Mouse (Mus musculus): ENCODE measurements at regions not wholly inside any gene's neighbourhood (a gene's known extent, or its start where the extent isn't known, plus 50 kb on each side); places are given as distances from the start of the nearest gene placed in this dataset.

DNA sequence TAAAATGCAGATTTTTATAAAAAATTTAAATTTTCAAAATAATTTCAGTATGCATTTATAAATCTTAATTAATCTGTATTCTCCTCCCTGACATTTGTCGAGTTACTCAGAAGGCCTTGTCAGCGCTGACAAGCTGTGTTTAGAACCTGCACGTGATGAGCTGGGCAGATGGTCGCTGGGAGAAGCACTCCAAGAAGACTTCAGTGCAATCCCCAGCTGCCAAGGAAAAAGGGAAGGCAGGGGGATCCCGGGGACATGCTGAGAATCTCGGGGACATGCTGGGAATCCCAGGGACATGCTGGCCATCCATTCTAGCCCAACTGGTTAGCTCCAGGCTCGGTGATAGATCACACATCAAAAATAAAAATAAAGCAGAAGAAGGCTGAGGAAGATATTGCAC is 172.9 kb downstream of the Hlx start:
- no peaks in the 10 kb centered on the region for H3K36me3 ChIP-seq (ENCODE audit: control insufficient read depth, insufficient read depth)
- H3K9ac ChIP-seq (ENCODE audit: low read length): no peak overlapping the region
- H3K27me3 ChIP-seq (ENCODE audit: control insufficient read depth, insufficient read depth, low read length): no peaks in the 10 kb centered on the region
- H3K4me2 ChIP-seq (ENCODE audit: low read depth, low read length): no peak overlapping the region
- 60% methylated on average over 7 of the region's 7 CpGs for WGBS
- no peak for ATAC-seq (replicated peaks; ENCODE audit: extremely low read depth, insufficient read depth, low FRiP score)
- H3K4me1 ChIP-seq (ENCODE audit: control insufficient read depth, insufficient read depth, low read length): no peaks in the 10 kb centered on the region
- H3K27ac ChIP-seq (ENCODE audit: low read length): no peak overlapping the region
- no peaks in the 10 kb centered on the region for H3K9me3 ChIP-seq (replicated peaks; ENCODE audit: control insufficient read depth, low read length)
- no peak overlapping the region for H3K4me3 ChIP-seq (ENCODE audit: low read length)

DNA sequence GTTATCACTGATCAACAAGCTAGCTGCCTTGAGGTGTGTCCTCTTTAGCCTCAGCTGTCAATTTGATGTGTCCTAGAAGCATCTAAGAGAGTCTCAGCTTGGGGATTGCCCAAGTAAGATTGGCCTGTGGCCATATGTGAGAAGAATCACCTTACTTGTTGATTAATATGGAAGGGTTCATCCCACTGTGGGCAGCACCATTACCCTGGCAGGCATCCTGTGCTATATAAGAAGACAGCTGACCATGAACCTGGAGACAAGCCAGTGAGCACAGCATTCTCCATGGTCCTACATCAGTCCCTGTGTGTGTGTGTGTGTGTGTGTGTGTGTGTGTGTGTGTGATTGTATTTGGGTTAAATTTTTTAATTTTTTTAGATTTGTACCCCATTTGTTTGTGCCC is 178.6 kb downstream of the Hlx start:
- no peaks in the 10 kb centered on the region for H3K9me3 ChIP-seq (replicated peaks; ENCODE audit: control insufficient read depth, low read length)
- no peak overlapping the region for H3K4me2 ChIP-seq (ENCODE audit: low read depth, low read length)
- H3K4me1 ChIP-seq (ENCODE audit: control insufficient read depth, insufficient read depth, low read length): no peaks in the 10 kb centered on the region
- no peak for ATAC-seq (replicated peaks; ENCODE audit: extremely low read depth, insufficient read depth, low FRiP score)
- no peaks in the 10 kb centered on the region for H3K36me3 ChIP-seq (ENCODE audit: control insufficient read depth, insufficient read depth)
- H3K4me3 ChIP-seq (ENCODE audit: low read length): no peak overlapping the region
- H3K9ac ChIP-seq (ENCODE audit: low read length): no peak overlapping the region
- no peak overlapping the region for H3K27ac ChIP-seq (ENCODE audit: low read length)
- no peaks in the 10 kb centered on the region for H3K27me3 ChIP-seq (ENCODE audit: control insufficient read depth, insufficient read depth, low read length)

DNA sequence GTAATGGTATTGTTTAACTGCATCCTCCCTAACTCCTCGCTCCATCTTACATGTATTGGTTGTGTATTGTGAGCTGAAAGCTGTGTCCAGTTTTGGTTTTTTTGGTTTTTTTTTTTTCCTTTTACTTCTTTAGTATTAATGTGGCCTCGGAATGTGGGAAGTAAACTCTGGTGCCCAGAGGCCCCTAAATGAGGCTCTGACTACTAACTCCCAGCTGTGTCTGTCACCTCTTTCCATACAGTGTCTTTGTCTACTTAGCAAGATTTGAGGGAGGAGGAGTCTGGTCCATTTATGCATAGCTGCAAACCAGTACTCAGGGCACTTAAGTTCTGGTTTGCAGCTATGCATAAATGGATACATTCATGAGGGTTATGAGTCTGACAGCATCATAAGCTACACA is 181.9 kb downstream of the Hlx start:
- H3K27ac ChIP-seq (ENCODE audit: low read length): no peak overlapping the region
- ATAC-seq (replicated peaks; ENCODE audit: extremely low read depth, insufficient read depth, low FRiP score): no peak
- no peaks in the 10 kb centered on the region for H3K27me3 ChIP-seq (ENCODE audit: control insufficient read depth, insufficient read depth, low read length)
- no peaks in the 10 kb centered on the region for H3K36me3 ChIP-seq (ENCODE audit: control insufficient read depth, insufficient read depth)
- H3K4me3 ChIP-seq (ENCODE audit: low read length): no peak overlapping the region
- 89% methylated on average over 2 of the region's 2 CpGs for WGBS
- H3K4me2 ChIP-seq (ENCODE audit: low read depth, low read length): no peak overlapping the region
- H3K9me3 ChIP-seq (replicated peaks; ENCODE audit: control insufficient read depth, low read length): no peaks in the 10 kb centered on the region
- H3K4me1 ChIP-seq (ENCODE audit: control insufficient read depth, insufficient read depth, low read length): no peaks in the 10 kb centered on the region
- H3K9ac ChIP-seq (ENCODE audit: low read length): no peak overlapping the region

DNA sequence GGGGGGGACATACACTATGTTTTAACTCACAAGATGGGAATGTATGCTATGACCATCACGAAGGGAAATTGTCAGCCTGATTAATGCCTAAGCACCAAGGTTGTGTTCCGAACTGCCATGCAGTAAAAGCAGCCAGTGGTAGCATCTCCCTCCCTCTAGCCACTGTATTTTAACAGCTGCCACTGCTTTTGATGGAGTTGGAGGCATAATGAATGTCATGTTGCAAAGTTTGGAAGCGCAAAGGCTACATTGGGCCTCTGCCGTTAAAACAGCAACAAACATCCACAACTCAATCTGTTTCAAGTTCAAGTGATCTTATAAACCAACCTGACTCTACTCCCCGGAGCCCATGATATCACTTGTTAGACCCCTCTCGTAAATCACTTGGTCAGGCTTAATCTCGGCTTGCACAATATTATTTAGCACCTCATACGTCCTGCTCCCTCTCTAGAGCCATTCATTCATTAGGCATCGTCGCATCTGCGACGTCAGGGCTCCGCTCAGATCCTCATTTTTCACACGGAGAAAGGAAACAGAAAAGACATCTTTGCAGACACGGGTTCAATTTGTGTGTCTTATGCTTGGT is 184.7 kb downstream of the Hlx start:
- Histone ChIP-seq H3K27ac (ENCODE audit: low read length) (no peak overlapping the region), H3K9ac (ENCODE audit: low read length) (no peak overlapping the region), H3K4me3 (ENCODE audit: low read length) (no peak overlapping the region), H3K27me3 (ENCODE audit: control insufficient read depth, insufficient read depth, low read length) (no peaks in the 10 kb centered on the region), H3K4me1 (ENCODE audit: control insufficient read depth, insufficient read depth, low read length) (no peaks in the 10 kb centered on the region), H3K36me3 (ENCODE audit: control insufficient read depth, insufficient read depth) (no peaks in the 10 kb centered on the region), H3K4me2 (ENCODE audit: low read depth, low read length) (no peak overlapping the region), H3K9me3 (replicated peaks; ENCODE audit: control insufficient read depth, low read length) (no peaks in the 10 kb centered on the region)
- WGBS: 69% methylated on average over 15 of the region's 15 CpGs
- no peak for ATAC-seq (replicated peaks; ENCODE audit: extremely low read depth, insufficient read depth, low FRiP score)

DNA sequence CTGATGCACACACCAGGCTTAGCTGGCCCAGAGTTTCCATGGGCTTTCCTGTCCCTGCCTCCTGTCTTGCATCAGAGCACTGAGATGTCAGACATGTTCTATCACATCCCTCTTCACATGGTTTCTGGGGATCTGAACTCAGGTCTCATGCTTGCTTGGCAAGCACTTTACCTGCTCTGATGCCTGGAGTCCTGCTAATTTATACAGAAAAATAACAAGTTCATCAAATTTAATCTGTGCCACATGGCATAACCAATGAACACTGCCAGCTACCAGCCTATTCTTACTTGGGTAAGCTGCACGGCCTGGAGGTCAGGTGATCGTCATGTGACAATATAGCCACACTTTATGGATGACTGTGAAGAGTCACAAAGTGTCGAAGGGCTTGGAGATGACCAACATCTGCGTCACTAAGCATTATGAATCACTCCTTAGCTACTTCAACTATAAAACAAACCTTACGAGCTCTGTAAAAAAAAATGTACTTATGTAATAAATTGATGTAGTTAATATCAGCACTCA is 186.2 kb downstream of the Hlx start:
- Histone ChIP-seq H3K27ac (ENCODE audit: low read length) (no peak overlapping the region), H3K4me1 (ENCODE audit: control insufficient read depth, insufficient read depth, low read length) (no peaks in the 10 kb centered on the region), H3K4me3 (ENCODE audit: low read length) (no peak overlapping the region), H3K27me3 (ENCODE audit: control insufficient read depth, insufficient read depth, low read length) (no peaks in the 10 kb centered on the region), H3K9me3 (replicated peaks; ENCODE audit: control insufficient read depth, low read length) (no peaks in the 10 kb centered on the region), H3K4me2 (ENCODE audit: low read depth, low read length) (no peak overlapping the region), H3K36me3 (ENCODE audit: control insufficient read depth, insufficient read depth) (no peaks in the 10 kb centered on the region), H3K9ac (ENCODE audit: low read length) (no peak overlapping the region)
- 86% methylated on average over 5 of the region's 5 CpGs for WGBS
- no peak for ATAC-seq (replicated peaks; ENCODE audit: extremely low read depth, insufficient read depth, low FRiP score)

DNA sequence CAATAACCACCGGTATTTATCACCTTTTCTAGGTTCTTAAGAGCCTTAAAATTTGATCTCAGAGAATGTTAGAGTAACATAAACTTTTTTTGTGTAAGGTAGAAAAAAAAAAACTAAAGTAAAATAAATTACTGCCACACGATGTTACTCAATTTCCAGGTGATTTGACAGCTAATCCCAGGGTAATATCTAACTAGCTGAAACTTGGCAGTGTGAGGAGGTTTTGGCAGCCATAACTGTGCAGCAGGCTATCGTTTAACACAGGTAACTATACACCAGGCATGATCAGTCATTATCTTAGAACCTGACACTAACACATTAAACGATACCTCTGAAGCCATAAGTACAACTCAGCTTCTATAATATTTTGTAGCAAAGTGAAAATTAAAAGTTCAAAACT is 187.3 kb downstream of the Hlx start:
- H3K27me3 ChIP-seq (ENCODE audit: control insufficient read depth, insufficient read depth, low read length): no peaks in the 10 kb centered on the region
- H3K27ac ChIP-seq (ENCODE audit: low read length): no peak overlapping the region
- no peak overlapping the region for H3K4me3 ChIP-seq (ENCODE audit: low read length)
- no peaks in the 10 kb centered on the region for H3K9me3 ChIP-seq (replicated peaks; ENCODE audit: control insufficient read depth, low read length)
- no peaks in the 10 kb centered on the region for H3K4me1 ChIP-seq (ENCODE audit: control insufficient read depth, insufficient read depth, low read length)
- WGBS: 77% methylated on average over 4 of the region's 4 CpGs
- no peaks in the 10 kb centered on the region for H3K36me3 ChIP-seq (ENCODE audit: control insufficient read depth, insufficient read depth)
- H3K4me2 ChIP-seq (ENCODE audit: low read depth, low read length): no peak overlapping the region
- no peak overlapping the region for H3K9ac ChIP-seq (ENCODE audit: low read length)
- no peak for ATAC-seq (replicated peaks; ENCODE audit: extremely low read depth, insufficient read depth, low FRiP score)

DNA sequence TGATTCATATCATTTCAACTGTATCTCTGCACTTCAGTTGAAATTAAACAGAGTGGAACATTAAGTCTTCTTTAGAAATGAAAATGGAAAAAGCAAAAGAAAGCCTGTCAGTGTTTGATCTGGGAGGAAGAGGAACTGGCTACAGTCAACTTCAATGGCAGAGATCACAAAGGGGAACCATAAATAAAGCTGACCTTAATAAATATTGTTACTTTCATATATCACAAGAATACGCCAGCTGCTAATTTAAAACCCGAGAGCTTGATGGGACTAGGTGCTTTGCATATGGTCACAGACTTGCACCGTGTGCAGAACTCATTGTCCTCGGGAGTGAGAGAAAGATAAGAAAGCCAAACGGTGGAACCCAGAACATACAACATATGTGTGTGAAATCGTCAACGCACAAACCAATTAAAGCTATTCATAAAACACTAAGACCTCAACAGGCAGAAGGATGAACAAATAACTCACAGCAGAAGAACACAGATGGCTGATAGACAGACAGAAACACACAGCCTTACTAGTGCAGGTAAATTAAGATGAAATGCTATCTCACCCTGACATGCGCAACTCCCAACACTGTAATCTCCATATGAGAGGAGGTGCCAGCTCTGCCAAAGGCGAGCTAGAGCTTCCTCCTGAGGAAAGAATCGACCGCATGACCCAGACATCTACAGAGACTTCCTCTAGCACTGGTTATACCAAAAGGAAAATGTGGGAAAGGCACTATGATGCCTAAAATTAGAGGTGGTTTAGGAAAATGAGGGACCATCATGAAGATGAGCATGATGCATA is 189.9 kb downstream of the Hlx start:
- no peak overlapping the region for H3K9ac ChIP-seq (ENCODE audit: low read length)
- 74% methylated on average over 11 of the region's 11 CpGs for WGBS

DNA sequence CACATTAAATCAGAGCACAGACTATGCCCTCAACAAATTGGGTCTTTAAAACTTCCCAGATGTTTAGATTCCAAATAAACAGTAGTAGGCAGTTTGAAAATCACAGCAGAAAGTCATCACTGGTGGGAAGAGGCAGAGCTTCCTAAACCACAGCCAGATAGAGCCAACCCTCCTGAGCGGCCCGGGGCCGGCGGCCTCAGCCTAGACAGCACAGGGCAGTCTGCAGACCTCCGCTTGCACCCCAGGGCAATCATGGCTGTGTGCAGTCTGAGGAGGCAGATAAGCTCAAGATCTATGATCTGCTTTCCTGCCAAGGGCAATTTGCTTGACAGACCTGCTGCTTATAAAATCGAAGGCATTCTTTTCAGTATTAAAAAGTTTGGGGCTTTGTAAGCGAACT is 192.6 kb downstream of the Hlx start:
- ATAC-seq (replicated peaks; ENCODE audit: extremely low read depth, insufficient read depth, low FRiP score): no peak
- no peaks in the 10 kb centered on the region for H3K9me3 ChIP-seq (replicated peaks; ENCODE audit: control insufficient read depth, low read length)
- 41% methylated on average over 7 of the region's 7 CpGs for WGBS
- H3K27ac ChIP-seq (ENCODE audit: low read length): no peak overlapping the region
- no peak overlapping the region for H3K4me3 ChIP-seq (ENCODE audit: low read length)
- H3K4me1 ChIP-seq (ENCODE audit: control insufficient read depth, insufficient read depth, low read length): no peaks in the 10 kb centered on the region
- H3K4me2 ChIP-seq (ENCODE audit: low read depth, low read length): no peak overlapping the region
- no peaks in the 10 kb centered on the region for H3K36me3 ChIP-seq (ENCODE audit: control insufficient read depth, insufficient read depth)
- H3K27me3 ChIP-seq (ENCODE audit: control insufficient read depth, insufficient read depth, low read length): no peaks in the 10 kb centered on the region
- no peak overlapping the region for H3K9ac ChIP-seq (ENCODE audit: low read length)

More for the DNA sequence above, 189.9 kb downstream of the Hlx start:
- no peak for ATAC-seq (replicated peaks; ENCODE audit: extremely low read depth, insufficient read depth, low FRiP score)
- Histone ChIP-seq H3K4me2 (ENCODE audit: low read depth, low read length) (no peak overlapping the region), H3K36me3 (ENCODE audit: control insufficient read depth, insufficient read depth) (no peaks in the 10 kb centered on the region), H3K4me1 (ENCODE audit: control insufficient read depth, insufficient read depth, low read length) (no peaks in the 10 kb centered on the region), H3K4me3 (ENCODE audit: low read length) (no peak overlapping the region), H3K27me3 (ENCODE audit: control insufficient read depth, insufficient read depth, low read length) (no peaks in the 10 kb centered on the region), H3K9me3 (replicated peaks; ENCODE audit: control insufficient read depth, low read length) (no peaks in the 10 kb centered on the region), H3K27ac (ENCODE audit: low read length) (no peak overlapping the region)

DNA sequence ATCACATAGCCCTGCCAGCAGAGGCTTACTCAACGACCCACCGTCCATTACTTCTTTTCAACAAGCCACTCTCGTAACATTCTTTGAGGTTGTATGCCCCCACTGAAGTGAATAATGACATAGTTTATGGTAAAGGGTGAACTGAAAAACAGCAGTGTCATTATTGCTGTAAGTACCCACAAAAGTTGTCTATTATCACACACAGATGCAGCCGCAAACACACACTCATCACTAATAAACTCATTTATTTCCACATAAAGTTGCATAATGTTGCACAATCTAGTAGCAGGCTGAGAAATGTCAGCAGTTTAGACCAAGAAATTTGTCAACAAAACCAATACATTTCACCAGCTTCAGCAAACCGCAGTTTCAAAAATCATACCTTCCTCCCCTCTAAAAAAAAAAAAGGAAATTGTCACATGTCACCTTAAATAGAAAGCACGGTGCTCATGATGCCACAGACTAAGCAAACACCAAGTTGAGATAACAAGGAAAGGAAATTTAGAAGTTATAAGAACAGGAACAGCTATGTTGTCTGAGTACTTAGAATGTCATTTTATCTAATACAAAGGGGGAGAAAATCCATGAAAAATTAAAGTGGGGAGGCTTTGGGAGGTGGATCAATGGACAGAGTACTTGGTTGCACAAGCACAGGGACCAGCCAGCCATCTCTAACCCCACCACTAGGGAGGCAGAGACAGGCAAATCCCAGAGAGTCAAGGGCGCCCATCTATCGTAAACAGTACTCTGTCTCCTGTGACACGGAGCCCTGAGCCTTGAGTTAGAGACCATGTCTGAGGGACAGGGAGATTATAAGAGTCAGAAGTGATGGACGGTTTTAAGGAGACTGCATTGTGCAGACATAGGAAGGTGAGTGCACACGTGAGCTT is 195.9 kb downstream of the Hlx start:
- H3K4me1 ChIP-seq (ENCODE audit: control insufficient read depth, insufficient read depth, low read length): no peaks in the 10 kb centered on the region
- WGBS: 69% methylated on average over 11 of the region's 11 CpGs
- H3K36me3 ChIP-seq (ENCODE audit: control insufficient read depth, insufficient read depth): no peaks in the 10 kb centered on the region
- no peak overlapping the region for H3K4me3 ChIP-seq (ENCODE audit: low read length)
- ATAC-seq (replicated peaks; ENCODE audit: extremely low read depth, insufficient read depth, low FRiP score): no peak
- H3K4me2 ChIP-seq (ENCODE audit: low read depth, low read length): no peak overlapping the region
- H3K9ac ChIP-seq (ENCODE audit: low read length): no peak overlapping the region
- H3K27ac ChIP-seq (ENCODE audit: low read length): no peak overlapping the region
- no peaks in the 10 kb centered on the region for H3K9me3 ChIP-seq (replicated peaks; ENCODE audit: control insufficient read depth, low read length)
- H3K27me3 ChIP-seq (ENCODE audit: control insufficient read depth, insufficient read depth, low read length): no peaks in the 10 kb centered on the region

All from heart, embryonic 16.5 days (tissue).